Mouse (Mus musculus) frontal cortex, postnatal 36 days (tissue): ENCODE data around the gene Dlgap4.
"Not testable (repeated sequence)": the region's sequence is repeated elsewhere in the genome, so short reads cannot be mapped to it uniquely, and the experiment has no call there.

ENCODE experiments used
- DNase-seq, 2 experiments: peaks; one replicate each; pipeline ENCODE4 v3.0.0; 2022; ENCODE audit warnings: low spot score in 2 of 2

Dlgap4 gene

DNA sequence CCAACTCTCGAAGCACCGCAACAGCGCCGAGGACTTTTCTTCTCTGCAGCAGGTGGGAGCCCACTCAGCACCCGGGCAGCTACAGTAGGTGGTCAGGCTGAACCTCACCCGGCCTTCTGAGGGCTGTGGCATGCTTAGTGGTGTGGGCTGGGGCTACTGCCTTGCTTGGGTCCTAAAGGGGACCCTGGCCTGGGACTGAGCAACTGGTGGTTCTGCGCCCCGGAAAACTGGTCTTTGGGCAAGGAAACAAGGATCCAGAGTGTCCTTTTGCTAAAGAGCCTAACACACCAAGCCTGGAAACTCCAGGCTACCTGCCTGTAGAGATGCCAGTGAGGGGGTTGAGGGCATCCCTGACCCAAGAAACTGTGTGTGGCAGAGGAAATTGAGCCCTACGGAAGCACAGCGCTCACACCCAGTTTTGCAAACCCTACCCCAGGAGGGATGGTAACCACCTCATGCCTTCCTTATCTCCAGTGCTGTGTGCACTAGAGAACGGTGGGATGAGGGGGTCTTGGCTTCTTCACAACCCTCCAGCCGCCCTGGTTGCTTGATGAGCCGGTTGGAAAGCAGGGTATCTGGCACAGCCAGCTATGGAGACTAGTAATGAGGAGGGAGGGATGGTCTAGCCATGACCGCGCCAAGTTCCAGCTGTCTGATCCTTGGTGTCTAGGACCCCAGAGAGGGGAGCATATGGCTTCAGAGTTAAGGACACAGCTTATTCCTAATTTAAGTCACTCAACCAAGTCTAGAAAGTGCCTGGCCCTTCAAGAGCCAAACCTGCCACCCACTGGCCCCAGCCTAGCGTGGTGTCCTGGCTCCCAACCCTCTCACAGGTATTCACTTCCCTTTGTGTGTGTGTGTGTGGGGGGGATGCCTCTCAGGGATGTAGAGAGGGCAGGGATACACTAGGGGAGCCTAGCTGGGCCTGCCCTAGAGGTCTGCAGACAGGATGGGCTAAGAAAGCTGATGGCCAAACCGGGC, 162.2 kb downstream of the Dlgap4 start:
- DNase-seq: no peak

DNA sequence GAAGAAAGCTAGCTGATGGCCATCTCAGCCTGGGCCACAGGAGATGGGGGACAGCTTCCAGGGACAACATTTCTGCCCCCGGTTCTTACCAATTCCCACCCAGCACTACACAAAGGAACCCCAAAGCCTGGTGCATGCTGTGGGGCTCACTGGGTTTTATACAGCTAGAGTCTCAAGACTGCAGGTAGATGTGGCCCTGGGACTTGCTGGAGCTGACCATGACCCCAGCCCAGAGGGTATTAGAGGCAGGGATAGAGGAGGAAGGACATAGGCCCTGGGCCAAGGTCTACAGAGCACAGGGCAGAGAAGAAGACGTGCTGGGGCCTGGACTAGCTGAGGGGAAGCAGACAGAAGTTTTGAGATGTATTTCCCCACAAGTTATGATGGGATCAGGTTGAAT, 163.4 kb downstream of the Dlgap4 start:
- DNase-seq: no peak

DNA sequence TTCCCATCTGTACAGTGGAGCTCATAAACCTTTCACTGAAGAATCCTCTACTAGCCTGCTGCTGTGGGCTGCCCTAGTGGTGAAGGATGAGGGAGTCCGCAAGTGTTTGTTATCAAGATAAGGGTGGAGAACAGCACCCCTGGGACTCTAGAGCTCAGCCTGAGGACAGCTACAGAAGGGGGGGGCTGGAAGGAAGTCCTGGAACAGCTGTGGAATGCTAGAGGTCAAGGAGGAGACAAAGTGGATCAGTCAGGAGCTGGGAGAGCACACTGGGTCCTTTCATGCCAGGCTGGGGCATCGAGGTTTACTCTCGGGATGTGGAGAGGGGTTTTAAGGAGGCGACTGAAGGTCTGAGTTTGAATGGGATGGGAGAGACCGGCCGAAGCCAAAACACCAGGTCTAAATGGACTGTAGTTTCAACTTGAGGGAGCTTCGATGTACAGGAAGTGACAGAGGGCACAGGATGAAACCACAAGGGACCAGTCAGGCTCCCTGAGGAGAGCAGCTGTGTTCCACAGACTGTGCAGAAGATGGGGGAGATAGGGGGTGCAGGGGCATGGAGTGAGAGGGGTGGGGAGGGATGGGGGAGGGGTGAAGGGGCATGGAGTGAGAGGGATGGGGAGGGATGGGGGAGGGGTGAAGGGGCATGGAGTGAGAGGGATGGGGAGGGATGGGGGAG, 164.0 kb downstream of the Dlgap4 start:
- DNase-seq: no peak

GRCm38 (mm10) chr2:156778571-156778970, 165.1 kb downstream of the Dlgap4 start:
- DNase-seq: no peak

- DNase-seq: no peak
Observed at GRCm38 (mm10) chr2:156779036-156779435, 165.5 kb downstream of the Dlgap4 start.

- DNase-seq: no peak
Observed at GRCm38 (mm10) chr2:156779488-156779887, 166.0 kb downstream of the Dlgap4 start.

DNA sequence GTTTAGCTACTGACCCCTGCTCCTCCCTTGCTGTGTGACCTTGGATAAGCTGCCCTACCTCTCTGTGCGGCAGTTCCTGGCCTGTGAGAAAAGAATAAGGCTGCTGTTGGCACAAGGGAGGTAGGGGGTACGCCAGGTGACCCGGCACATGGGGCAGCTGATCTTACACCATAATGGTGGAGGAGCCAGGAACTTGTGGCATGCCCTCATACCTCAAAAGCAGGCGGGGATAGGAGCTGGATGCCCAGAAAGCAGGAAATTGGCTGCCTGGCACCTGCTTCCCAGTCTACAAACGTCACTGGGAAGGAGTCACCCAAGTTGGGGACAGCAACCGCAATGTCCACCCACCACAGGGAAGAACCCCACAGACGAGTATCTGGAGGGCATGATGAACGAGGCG, 166.6 kb downstream of the Dlgap4 start:
- DNase-seq: no peak

GRCm38 (mm10) chr2:156780752-156781151, 167.2 kb downstream of the Dlgap4 start:
- DNase-seq: no peak

GRCm38 (mm10) chr2:156781281-156781680, 167.8 kb downstream of the Dlgap4 start:
- DNase-seq: no peak

DNA sequence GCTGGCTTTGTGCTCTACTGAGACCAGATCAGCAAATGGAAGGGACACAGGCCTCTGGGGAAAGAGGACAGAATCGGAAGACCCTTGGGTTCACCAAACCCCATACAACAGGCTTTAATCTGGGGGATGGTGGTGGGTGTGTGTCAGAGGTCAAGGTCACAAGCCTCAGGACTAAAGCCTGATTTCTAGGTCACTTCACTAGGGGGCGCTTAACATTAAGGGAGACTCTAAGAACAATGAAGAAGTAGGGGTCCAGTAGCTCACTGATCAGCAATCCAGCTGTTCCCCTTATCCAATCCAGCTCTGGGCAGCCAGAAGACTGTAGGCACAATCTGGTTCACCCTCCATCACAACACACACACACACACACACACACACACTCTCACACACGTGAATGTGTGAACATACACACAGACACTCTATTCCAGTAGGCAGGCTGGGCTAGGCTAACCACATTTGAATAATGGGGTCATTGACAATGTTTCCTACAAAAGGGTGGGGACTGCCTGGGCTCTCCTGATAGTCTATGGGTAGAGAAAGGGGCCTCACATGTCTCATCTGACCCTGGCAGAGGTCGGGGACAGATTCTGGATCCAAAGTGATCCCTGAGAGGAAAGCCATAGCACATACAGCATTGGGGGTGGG, 168.5 kb downstream of the Dlgap4 start:
- DNase-seq: no peak

DNA sequence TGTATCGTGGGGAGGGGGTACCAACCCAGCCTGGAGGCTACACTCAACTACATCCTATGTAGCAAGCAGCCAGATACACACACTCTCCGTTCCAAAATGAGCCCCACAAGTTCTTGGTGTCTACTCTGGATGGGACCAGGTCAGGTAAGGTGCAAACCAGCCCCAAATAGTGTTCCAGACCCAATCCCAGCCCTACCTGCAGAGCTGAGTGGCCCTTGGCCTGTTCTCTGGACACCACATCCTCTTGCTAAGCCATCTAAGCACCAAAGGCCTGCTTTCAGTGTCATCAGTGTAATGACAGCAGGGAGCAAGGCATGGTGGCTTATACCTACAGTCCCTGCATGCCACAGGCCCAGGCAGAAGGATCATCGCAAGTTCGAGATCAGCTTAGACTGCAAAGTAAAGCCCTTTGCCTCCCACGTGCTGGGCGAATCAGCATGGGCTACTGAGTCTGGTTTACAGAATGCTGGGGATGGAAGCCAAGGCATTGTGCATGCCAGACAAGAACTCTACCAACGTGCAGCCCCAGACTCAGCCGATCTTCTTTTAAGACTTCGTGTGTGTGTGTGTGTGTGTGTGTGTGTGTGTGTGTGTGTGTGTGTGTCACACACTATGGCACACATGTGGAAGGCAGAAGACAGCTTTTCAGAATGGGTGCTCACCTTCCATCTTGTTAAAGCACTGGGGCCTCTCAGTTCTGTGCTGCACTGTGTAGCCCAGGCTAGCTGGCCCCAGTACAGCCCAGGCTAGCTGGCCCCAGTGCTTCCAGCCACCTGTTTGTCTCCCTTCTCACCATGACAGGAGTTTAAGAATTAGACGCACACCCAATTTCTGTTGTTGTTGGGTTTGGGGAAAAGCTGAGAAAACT, 169.2 kb downstream of the Dlgap4 start:
- no peak for DNase-seq

GRCm38 (mm10) chr2:156783349-156783728, 169.8 kb downstream of the Dlgap4 start:
- no peak for DNase-seq

- DNase-seq: no peak
Observed at GRCm38 (mm10) chr2:156784016-156784585, 170.6 kb downstream of the Dlgap4 start.

DNA sequence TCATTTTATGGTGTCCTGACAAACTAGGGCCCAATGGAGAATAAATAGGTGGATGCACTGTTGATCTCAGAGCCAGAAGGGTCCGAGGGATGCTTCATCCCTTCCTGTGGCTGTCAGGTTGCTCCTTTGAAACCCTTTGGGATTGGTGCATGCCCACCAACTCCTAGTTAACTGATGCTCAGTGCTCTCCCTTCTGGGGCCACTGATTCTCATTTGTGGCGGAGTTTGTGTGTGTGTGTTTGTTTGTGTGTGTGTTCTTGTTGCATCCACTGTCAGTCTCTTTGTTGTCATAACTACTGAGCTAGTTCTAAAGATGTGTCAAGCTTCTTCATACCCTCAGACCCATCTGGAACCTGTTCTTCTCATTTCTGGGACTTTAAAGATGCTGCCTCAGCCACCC, 171.4 kb downstream of the Dlgap4 start:
- no peak for DNase-seq

DNA sequence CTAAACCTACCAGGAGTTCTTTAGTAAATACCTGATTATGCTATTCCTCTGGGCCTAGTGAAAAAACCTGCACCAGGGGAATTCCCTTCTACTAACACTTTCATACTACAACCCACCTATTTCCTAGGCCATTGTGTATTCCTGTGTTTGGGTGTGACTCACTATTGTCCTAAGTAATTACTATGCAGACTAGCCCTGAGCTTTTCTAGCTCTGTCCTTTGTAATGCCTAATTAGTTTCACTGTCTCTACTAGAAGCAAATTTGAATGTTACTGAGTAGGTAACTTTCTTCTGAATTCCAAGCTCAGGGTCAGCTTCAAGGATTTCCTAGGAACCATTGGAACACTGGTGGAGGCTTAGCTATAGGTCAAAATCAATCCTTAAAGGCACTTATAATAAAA, 172.9 kb downstream of the Dlgap4 start:
- not testable (repeated sequence) for DNase-seq

DNA sequence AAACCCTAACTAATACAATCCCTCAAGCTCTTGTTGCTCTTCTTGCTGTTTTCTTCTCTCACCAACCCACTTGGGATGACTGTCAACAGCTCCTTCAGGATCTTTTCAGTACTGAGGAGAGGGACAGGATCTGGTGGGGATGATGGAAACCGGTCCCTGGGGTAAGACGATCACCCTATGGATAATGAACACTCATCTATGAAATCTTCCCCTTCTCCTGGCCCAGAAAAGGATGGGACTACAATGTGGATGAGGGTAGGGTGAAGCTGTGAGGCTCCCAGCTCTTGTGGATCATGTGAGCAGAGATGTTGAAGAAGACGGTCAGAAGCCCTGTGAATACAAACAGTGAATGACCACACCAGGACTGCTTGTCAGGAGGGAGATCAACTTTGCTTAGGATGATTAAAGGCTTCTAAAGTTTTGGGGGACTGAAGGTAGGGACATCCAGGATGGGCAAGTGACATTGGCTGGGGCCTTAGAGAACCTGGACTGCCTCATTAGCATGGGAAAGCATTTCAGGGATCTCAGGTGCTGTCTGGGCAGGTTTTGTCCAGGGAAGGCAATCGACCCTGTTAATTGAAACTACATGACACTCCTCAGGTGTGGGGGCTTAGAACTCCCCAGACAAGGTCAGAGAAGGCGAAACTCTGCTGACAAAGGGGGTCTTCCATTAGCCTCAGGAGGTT, 173.7 kb downstream of the Dlgap4 start:
- no peak for DNase-seq

DNA sequence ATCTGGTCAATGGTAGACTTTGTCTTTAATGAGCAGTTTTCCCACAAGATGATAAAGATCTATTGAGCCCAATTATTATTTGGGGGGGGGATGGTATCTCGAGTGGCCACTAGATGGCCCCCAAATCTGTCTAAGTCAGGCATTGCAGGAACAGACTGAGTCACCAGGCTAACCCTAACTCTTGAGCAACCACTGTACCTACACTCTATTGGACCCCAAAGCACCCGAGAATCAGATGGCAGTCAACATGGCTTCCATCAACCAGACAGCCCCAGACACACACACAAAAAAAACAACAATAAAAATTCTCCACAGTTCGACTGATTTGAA, 174.2 kb downstream of the Dlgap4 start:
- no peak for DNase-seq

- DNase-seq: no peak
Observed at GRCm38 (mm10) chr2:156788836-156789235, 175.3 kb downstream of the Dlgap4 start.

DNA sequence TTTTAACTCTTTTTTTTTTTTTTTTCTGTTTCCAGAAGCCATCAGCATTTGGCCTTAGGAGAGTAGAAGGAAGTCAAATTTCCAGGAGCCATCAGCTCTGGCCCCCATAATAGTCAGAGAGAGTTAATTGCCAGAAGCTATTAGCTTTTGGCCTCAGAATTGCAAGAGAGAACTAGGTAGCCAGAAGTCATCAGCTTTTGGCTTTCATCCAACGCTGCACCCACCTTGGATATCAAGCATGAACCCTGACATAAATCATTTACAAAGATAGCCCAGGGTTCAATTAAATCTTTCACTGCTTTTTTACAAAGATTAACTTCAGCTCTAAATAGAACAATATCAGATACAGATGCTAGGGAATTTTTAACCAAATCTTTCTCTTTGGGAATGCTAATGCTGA, 185.0 kb downstream of the Dlgap4 start:
- no peak for DNase-seq

- DNase-seq: no peak
Observed at GRCm38 (mm10) chr2:156801045-156801444, 187.5 kb downstream of the Dlgap4 start.

- not testable (repeated sequence) for DNase-seq
Observed at GRCm38 (mm10) chr2:156802116-156802515, 188.6 kb downstream of the Dlgap4 start.
